Mouse (Mus musculus): Measurements from ENCODE around the gene Kcnj2.

DNA sequence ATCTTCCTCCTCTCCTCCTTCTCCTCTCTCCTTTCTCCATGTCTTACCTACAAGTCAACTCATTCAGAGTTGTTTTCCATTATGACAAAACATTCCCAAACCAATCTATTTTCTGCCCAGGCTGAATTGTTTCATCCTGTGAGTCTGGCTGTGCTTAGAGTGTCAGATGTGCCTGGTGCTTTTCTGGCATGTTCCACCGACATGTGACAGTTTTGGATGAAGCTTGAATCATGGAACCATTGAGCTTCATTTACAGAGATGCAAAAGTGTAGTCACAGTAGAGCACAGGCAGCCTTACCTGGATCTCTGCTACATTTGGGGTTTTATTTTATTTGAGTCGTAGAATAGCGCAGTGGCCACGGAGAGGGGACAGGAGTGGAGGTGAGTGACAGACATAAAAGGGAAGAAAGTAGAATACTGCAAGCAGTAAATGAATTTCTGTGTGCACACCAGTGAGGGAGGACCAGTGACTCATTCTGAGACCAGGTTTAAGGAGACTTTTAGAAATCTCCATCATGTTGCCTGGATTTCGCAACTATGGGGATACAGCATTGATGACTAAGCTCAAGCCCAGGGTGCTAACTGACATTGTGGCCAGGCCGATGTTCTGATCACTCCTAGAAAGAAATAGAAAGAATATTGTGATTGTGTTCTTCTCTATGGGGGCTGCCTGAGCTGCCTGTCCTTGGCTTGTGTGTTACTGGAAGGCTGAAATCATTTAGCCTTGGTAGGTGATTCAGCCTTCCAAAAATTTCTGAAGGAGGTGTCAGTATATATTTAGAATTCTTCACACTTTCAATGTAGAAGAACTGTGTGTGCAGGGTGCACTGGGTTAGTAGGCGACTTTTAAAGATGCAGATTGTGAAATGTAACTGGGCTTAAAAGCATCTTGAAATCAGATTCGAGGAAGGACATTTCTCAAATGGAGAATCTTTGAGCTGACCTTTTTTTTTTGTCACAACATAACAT lies 10.8 kb upstream of the Kcnj2 start:
- TF ChIP-seq EP300 (IDR thresholded peaks at IDR 0.05; ENCODE audit: low read depth) = no peak
- TF ChIP-seq CTCF (IDR thresholded peaks at IDR 0.05; ENCODE audit: low read depth) = no peak
